Mouse (Mus musculus) urinary bladder, postnatal 36 days (tissue): Measurements from ENCODE around the gene Os9.
"Not testable (repeated sequence)": the region's sequence is repeated elsewhere in the genome, so short reads cannot be mapped to it uniquely, and the experiment has no call there.

ENCODE experiments used
- DNase-seq, 2 experiments: peaks; one replicate each; pipeline ENCODE4 v3.0.0; 2022; ENCODE audit warnings: low spot score in 2 of 2, mixed read lengths in 1 of 2

Os9 gene

GRCm38 (mm10) chr10:127063913-127064870 is 56.7 kb downstream of the Os9 start:
- no peak for DNase-seq

GRCm38 (mm10) chr10:127063239-127063872 is 57.6 kb downstream of the Os9 start, which contains the start of gene Cdk4:
Gene Cdk4, plus strand, starts transcription at chr10:127063534.
- peak; percentile 96 to 99 for DNase-seq

- no peak for DNase-seq
Measured at GRCm38 (mm10) chr10:127062503-127062902, 58.4 kb downstream of the Os9 start.

GRCm38 (mm10) chr10:127062101-127062500 is 58.8 kb downstream of the Os9 start:
- not testable (repeated sequence) for DNase-seq

- no peak for DNase-seq
Measured at GRCm38 (mm10) chr10:127061513-127061912, 59.4 kb downstream of the Os9 start.

GRCm38 (mm10) chr10:127061085-127061484 is 59.8 kb downstream of the Os9 start:
- DNase-seq, result no peak

- DNase-seq, result peak; percentile 66 to 69
Measured at GRCm38 (mm10) chr10:127059968-127060916, 60.7 kb downstream of the Os9 start, which contains the start of gene March9. Gene March9, minus strand, starts transcription at chr10:127060184.

GRCm38 (mm10) chr10:127059174-127059967 is 61.6 kb downstream of the Os9 start:
- DNase-seq, result no peak

- no peak for DNase-seq
Measured at GRCm38 (mm10) chr10:127058708-127059107, 62.2 kb downstream of the Os9 start.

GRCm38 (mm10) chr10:127058161-127058560 is 62.8 kb downstream of the Os9 start:
- peak; percentile 56 to 66 for DNase-seq

- DNase-seq, result no peak
Measured at GRCm38 (mm10) chr10:127056490-127056889, 64.4 kb downstream of the Os9 start.

GRCm38 (mm10) chr10:127055406-127055805 is 65.5 kb downstream of the Os9 start:
- DNase-seq, result no peak

- DNase-seq, result no peak
Measured at GRCm38 (mm10) chr10:127054646-127055045, 66.3 kb downstream of the Os9 start.

- DNase-seq, result no peak
Measured at GRCm38 (mm10) chr10:127050119-127050474, 70.8 kb downstream of the Os9 start.

GRCm38 (mm10) chr10:127049395-127050118 is 71.4 kb downstream of the Os9 start:
- no peak for DNase-seq

GRCm38 (mm10) chr10:127048608-127049394 is 72.1 kb downstream of the Os9 start:
- DNase-seq, result no peak

GRCm38 (mm10) chr10:127047954-127048353 is 73.0 kb downstream of the Os9 start, which contains the start of gene Cyp27b1:
Gene Cyp27b1, plus strand, starts transcription at chr10:127048250.
- no peak for DNase-seq
